Mouse (Mus musculus) lung, adult 2 months (tissue): ENCODE measurements around the gene Atf7ip2. TPM values are rescaled to one million over a fixed set of nuclear protein-coding genes. Genes with fewer than 3 reads are reported as not detected.
"Not testable (repeated sequence)": the region's sequence is repeated elsewhere in the genome, so short reads cannot be mapped to it uniquely, and the experiment has no call there.

Source experiments
- DNase-seq: peaks from one replicate; pipeline ENCODE4 v3.0.0; 2022
- H3K4me1 ChIP-seq: fragments of 200-500 bp; 2 replicates; pipeline ENCODE4 v1.6.1; 2011; ENCODE audit warnings: low read length; ENCODE audit not compliant: control insufficient read depth, insufficient read depth
- H3K4me3 ChIP-seq: fragments of 200-500 bp; replicated peaks from 2 replicates; pipeline ENCODE3; 2011; ENCODE audit warnings: low read depth, mild to moderate bottlenecking, control low read depth, low read length; ENCODE audit errors: extremely low read depth
- CTCF ChIP-seq: fragments of 200-500 bp; IDR thresholded peaks from 2 replicates; pipeline ENCODE4 v1.5.1; 2011; ENCODE audit warnings: mild to moderate bottlenecking, low read length, control low read depth; ENCODE audit not compliant: insufficient read depth
- POLR2A ChIP-seq: fragments of 200-500 bp; IDR thresholded peaks from 2 replicates; pipeline ENCODE4 v1.6.1; 2011; ENCODE audit warnings: low read depth, mild to moderate bottlenecking, control low read depth, low read length, borderline replicate concordance; ENCODE audit errors: extremely low read depth
- WGBS: fragments of 180-500 bp; shearing (Covaris S2); methylation state at CpG from one replicate; pipeline ENCODE4 v1.1.7; 2018; 5-methylcytosine and 5-hydroxymethylcytosine counted together
- polyA plus RNA-seq: library from polyadenylated mRNA; depleted of rRNA; stranded (reverse); fragments of >200 nt; gene quantifications from 2 replicates; pipeline ENCODE4 v1.2.3, GENCODE M21; 2012; rRNA removed

The Atf7ip2 gene
- not detected in 2 replicates for polyA plus RNA-seq

DNA sequence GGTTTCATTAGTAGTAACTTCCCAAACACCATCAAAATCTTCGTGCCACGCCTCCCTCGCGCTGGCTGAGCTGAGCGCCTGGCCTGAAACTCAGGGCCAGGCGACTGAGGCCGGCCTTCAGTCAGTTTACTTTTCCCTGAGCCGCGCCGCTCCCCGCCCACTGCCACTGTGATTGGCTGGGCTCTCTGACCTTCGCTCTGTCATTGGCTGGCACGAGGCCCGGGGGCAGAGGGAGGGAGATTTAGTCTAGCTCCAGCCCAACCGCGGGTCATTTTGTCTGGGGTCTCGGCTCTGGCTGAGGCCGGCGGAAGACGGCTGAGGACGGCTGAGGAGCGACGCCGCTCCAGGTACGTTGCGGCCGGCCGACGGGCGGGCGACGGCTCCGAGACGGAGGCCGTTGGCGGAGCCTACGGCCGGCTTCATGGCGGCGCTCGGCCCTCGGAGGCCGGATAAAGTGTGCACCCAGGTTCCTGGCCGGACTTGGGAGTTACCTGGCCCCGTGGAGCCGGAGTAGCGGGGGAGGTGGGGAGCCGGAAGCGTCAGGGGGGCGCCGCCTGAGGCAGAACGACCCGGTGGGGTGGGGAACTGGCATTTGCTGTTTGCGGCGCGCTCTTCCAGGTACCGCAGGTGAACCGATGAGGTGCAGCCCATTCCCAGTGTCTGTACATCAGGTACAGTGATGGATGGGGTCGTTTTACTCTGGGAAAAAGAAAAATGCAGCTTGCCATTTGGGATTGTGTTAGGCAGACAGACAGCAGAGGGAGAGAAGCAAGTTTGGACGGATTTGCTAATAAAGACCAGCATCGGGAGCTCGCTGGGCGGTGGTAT is at the start of gene Atf7ip2:
Gene Atf7ip2, plus strand, starts transcription at position 34 of the 828 bp plus-strand sequence.
- peak; percentile 88 for DNase-seq
- no peak for TF ChIP-seq POLR2A
- no peak for TF ChIP-seq CTCF
- peak within 1 kb of the TSS; percentile 21 for H3K4me3 ChIP-seq
- 2% methylated on average over 63 of the region's 63 CpGs for WGBS
- H3K4me1 ChIP-seq, result no peaks in the 10 kb centered on the region

DNA sequence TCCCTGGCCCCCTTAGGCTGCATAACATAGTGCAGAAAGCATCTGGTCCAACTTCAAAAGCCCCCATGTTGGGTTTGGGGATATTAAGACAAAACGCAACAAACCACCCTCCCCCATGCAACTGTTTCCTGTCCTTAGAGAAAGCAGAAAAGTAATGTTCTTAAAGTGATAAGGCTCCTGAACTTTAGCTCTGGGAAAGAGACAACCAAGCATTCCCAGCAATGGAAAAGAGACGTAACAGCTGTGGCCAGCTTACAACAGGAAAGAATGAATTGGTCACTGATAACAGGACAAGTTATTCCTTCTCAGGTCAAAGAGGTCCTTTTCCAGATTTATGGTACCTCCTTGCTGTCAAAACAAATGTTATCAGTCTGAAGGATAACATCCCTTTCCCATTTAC is 49.3 kb upstream of the Atf7ip2 start:
- Histone ChIP-seq H3K4me1 (no peaks in the 10 kb centered on the region), H3K4me3 (no peak overlapping the region)
- TF ChIP-seq POLR2A (no peak), CTCF (no peak)
- 38% methylated on average over 2 of the region's 2 CpGs for WGBS
- no peak for DNase-seq

DNA sequence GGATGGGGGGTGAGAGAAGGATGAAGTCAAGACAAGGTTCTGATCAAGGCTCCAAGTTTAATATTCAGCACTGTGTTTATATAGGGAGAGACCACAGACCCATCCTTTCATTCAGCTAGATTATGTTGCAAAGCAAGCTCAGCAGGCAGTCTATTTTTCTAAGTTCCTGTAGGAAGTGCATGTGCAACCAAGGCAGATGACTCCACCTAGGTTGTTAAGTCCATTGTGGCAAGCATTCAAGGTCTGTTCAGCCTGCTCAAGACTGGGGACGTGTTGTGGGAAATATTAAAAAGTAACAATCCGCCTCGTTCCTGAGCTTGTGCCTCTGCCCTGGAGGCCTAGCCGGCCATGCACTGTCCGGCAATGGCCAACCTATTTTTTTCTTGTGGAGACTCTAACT is 45.1 kb upstream of the Atf7ip2 start:
- TF ChIP-seq POLR2A (no peak), CTCF (no peak)
- no peaks in the 10 kb centered on the region for H3K4me1 ChIP-seq
- no peak for DNase-seq
- 87% methylated on average over 5 of the region's 5 CpGs for WGBS
- no peak overlapping the region for H3K4me3 ChIP-seq

DNA sequence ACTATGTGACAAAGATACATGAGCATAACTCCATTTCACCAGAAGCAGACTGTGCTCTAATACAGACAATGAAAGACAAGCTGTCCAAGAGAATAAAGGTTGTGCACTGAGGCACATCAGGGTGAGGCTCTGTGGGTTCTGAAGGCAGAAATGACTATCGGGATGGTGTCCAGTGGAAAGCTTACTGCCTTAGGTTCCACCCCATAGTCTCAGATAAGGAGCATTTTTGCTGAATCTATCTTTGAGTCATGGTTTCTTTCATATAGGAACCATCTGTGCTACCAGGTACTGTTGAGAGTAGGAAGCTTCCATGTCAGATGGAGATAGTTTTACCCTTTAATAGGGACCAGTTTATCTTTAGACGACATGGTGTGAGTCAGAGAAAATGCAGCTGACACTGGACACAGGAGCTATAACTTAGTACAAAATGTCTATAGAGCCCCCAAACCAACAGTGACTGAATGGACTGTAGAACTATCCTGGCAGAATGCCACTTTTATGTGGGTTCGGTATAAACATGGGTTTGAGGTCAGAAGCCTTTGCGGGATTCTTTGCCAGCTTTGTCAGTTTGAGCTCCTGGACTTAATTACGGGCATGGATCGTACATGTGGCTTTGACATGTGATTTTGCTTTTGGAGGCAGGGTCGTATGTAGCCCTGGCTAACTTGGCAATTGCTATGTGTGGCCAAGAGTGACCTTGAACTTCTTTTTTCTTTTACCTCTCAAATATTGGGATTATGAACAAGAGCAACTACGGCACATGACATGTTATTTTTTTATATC is 23.2 kb upstream of the Atf7ip2 start:
- DNase-seq, result no peak
- no peak for TF ChIP-seq POLR2A
- TF ChIP-seq CTCF, result no peak
- no peak overlapping the region for H3K4me3 ChIP-seq
- WGBS, result 79% methylated on average over 8 of the region's 8 CpGs
- H3K4me1 ChIP-seq, result no peaks in the 10 kb centered on the region

DNA sequence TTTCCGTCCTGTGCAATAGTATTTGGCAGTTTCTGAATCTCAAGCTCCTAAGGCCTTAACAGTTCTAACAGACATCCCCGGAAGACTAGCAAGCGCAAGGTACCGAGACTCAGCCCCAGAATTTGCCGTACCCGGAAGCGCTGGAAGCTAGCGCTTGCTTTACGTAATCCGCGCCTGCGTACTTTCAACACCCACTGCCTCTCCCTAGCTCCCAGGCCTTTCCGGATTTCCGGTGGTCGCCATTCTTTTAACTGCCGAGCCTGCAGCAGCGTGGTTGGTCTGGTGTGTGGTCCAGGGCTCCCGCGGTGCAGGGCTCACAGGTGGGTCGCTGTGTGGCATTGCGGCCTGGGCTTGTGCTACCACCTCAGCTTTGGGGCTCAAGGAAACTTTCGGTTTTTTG is 22.5 kb upstream of the Atf7ip2 start, which contains the start of gene Rpl39l:
Gene Rpl39l, plus strand, starts transcription at position 222 of the 400 bp plus-strand sequence.
- no peak for TF ChIP-seq CTCF
- WGBS, result 86% methylated on average over 22 of the region's 22 CpGs
- Histone ChIP-seq H3K4me3 (no peak within 1 kb of the TSS), H3K4me1 (no peaks in the 10 kb centered on the region)
- no peak for DNase-seq

DNA sequence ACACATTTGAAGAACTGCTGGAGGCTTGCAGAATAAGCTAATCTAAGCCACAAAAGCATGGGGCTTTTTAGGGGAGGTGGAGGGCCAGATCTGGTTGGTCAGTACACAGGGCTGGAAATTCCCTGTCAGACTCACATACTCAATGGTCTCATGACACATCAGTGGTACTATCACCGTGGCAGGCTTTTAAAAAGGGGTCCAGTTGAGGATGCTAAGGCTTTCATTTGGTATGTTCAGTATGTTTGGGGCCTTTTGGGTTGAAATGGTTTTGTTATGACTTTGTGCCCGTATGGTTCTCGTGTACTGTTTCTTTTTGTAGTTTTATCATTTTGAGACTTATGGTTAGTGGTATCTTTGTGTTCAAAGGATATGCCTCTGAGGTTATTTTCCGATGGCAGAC is 21.2 kb upstream of the Atf7ip2 start:
- Histone ChIP-seq H3K4me3 (no peak overlapping the region), H3K4me1 (no peaks in the 10 kb centered on the region)
- no peak for DNase-seq
- 80% methylated on average over 4 of the region's 4 CpGs for WGBS
- no peak for TF ChIP-seq CTCF
- no peak for TF ChIP-seq POLR2A

DNA sequence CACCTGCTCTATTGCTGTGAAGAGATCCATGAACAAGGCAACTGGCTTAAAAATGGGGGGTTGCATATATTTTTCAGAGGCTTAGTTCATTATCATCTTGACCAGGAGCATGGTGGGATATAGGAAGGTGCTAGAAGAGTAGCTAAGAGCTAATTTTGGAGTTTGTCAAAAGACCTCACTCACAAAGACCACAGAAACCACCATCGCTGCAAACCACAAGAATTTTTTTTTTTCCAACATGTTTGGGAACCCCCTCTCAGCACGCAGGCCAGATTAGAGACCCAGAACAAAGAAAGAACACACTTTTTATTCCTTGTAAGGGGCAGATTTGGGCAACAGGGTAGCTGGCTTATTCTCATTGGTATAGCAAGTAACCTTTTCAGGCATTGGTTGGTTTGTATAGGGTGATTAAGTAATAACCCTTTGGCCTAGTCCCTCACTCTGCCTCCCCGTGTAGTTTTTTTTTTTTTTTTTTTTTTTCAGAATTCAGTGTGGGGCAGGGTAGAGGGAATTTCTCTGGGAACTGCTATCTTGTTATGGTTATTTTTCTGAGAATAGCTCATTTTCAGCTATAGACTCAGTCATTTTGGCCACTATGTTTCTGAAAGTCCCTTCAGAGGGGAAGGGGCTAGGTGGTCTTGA is 20.2 kb upstream of the Atf7ip2 start:
- Histone ChIP-seq H3K4me3 (no peak overlapping the region), H3K4me1 (no peaks in the 10 kb centered on the region)
- TF ChIP-seq POLR2A (no peak), CTCF (no peak)
- WGBS, result 75% methylated on average over 3 of the region's 3 CpGs
- no peak for DNase-seq

DNA sequence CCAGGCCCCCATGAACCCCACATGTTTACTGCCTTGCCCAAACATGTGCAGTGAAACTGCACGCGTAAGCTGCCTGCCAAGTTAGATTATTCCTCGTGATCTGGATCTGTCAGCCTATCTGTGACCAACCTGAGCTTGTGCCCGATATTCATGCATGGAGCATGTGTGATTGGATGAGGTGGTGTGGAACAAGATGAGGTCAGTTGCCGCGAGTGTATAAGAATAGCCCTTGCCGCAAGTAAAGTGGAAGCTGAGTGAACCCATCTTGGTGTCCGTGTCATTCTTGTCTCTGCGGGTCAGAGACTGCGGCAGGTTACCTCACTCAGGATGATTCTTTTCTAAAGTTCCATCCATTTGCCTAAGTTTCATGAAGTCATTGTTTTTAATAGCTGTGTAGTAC is 5.1 kb upstream of the Atf7ip2 start:
- 95% methylated on average over 10 of the region's 10 CpGs for WGBS
- not testable (repeated sequence) for DNase-seq, H3K4me1 ChIP-seq, H3K4me3 ChIP-seq

DNA sequence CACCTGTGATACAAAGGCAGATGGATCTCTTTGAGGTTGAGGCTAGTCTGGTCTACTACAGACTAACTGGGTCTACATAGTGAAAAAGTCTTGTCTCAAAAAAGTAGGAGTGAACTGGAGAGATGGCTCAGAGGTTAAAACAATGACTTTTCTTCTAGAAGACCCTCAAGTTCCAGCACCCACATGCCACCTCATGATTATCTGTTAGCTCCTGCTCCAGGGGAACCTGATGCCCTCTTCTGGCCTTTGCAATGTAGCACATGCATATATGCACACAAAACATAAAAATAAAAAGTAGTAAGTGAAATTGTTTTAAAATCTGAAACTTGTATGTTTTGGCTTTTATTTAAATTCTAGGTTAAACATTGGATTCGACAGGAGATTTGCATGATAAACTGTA is 16.3 kb downstream of the Atf7ip2 start:
- Histone ChIP-seq H3K4me1 (no peaks in the 10 kb centered on the region), H3K4me3 (no peak overlapping the region)
- no peak for TF ChIP-seq POLR2A
- no peak for TF ChIP-seq CTCF
- 68% methylated on average over 1 of the region's 1 CpGs for WGBS
- no peak for DNase-seq

DNA sequence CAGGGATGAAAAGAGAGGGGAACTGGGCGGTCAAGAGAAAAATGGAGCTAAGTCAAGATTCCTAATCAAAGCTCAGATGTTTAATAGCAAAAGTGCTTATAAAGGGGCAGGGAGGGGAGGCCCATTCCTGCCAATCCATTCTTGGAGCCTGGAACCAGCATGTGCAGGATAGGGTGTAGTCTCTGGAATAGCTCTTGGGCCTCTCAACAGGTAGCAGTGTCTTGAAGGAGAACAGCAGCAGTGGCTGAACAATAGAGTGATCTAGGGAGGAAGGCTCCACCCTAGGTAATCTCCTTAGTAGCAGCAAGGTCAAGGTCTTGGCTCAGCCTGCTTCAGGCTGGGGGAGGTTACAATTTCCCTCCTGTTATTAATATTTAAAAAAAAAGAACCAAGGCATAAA is 23.9 kb downstream of the Atf7ip2 start:
- DNase-seq, H3K4me3 ChIP-seq, H3K4me1 ChIP-seq: not testable (repeated sequence)
- 97% methylated on average over 1 of the region's 1 CpGs for WGBS

DNA sequence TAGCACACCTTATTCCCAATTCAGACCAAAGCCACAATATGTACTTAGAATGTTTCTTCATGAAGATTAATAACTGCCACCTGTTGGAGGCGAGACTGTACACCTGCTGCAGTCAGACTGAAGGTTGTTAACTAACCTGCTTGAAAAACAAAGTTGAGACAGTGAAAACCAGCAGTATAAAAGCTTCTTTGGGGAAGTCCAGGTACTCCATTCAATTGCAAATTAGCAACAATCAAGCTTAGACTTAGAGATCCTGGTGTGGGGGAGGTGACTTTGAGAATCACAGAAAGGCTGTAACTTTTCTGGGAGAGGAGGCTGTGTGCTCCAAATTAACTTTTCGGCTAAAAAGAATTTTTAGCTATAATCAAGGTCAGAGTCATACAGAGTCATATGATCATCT is 24.5 kb downstream of the Atf7ip2 start:
- 84% methylated on average over 2 of the region's 2 CpGs for WGBS
- not testable (repeated sequence) for DNase-seq, H3K4me1 ChIP-seq, H3K4me3 ChIP-seq
